Mouse (Mus musculus) MEL-GATA-1-ER (cell line): ENCODE measurements around the gene Bicra.
A peak's percentile ranks its signal among the peaks of the same experiment; 100 is the strongest.

Experiments
- DNase-seq: peaks from one replicate; pipeline ENCODE4 v3.0.0-alpha.2; 2012; ENCODE audit warnings: low read depth; ENCODE audit errors: extremely low read depth

Bicra gene

DNA sequence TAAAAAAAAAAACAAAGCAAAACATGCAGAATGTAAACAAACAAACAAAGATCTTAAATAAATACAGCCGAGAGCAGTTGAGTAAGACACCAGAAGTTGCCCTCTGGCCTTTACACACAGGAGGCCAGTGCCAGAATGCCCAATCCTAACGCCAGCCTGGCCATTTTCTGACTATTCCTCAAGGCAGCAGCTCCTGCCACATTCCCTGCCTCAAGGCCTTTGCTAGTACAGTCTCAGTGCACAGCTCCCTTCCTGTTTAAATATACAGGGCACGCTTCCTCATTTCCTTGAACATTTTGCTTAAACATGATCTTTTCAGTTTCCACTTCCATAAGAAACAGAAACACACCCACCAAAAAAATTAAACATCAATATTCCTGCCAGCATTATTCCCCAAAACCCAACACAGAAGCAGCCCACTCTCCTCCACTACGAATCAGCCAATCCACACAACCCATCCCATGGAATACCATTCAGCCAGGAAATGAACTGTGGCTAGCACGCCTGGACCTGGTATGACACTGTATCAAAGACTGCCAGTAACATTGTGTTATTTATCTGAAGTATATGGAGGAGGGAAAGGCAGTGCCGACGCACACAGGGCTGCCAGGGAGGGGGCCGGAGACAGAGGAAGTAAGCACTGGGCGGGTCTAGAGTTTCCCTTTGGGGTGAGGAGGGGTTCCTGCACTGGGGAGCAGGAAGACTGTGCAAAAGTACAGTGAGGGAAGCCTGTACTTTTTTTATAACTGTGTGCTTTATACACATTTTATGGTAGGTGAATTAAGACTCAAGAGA, 29.5 kb downstream of the Bicra start:
- DNase-seq: peak; percentile 46

DNA sequence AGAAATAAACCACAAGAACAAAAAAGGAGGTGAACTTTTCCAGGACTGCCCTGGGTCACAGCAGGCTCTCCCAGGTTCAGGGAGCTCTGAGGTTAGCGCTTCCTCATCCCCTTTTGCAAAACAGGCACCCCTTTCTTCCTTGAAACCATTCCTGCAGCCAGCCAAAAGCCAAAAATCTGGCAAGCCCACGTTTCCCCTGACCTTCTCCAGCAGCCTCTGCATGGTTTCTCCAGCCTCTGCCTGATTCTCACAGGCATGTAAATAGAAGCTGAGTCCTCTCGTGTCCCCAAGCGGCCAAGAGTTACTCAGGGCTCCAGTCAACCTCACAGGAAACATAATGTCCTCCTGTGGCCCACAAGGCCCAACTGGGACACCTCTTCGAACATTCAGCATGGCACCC, 32.3 kb downstream of the Bicra start:
- DNase-seq: no peak

DNA sequence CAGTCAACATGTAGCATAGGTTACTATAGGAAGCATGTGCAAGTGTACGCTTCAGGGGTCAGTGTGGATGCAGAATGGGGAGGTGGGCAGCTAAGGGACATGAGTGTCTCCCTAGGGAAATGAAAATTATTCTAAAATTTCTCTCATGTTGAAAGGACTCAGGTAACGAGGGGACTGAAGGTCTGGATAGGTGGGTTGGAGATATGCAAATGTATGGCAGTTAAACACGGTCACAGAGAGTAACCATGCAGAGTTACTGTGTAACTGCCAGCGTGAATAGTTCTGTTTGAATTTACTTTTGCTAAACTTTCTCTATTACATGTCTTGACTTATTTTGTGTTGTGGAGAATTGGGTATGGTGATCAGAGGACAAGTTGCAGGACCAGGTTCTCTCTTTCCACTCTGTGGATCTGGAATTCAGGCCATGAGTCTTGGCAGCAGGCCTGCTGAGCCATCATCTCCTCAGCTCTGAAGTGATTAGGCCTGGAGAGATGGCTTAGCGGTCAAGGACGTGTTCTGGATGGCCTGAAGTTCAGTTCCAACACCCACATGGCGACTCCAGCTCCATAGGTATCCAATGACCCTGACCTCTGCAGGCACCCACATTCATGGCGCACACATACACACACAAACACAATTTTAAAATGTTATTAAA, 33.1 kb downstream of the Bicra start:
- no peak for DNase-seq

DNA sequence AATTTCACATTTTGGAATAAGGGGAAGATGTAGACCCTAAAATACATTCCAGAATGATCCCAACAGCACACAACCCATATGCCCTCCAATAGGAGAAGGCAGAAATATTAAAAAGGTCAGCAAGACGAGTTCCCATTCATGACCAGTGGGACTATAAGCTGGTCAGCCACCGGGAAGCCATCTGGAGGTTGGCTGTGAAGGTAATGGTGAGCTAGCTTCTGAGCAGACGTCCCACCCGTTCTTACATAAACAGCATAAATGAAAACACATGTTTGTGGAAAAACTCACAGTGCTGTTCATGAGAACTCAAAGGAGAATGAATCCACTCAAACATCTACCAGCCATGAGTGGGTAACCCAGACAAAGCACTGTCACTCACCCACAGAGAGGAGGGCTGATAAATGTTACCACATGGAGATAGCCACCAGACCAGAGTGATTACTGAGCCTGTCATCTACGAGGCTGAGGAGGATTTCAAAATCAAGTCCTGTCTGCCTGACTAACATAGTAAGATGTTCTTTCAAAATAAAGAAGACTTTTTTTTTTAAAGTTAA, 33.9 kb downstream of the Bicra start:
- no peak for DNase-seq

DNA sequence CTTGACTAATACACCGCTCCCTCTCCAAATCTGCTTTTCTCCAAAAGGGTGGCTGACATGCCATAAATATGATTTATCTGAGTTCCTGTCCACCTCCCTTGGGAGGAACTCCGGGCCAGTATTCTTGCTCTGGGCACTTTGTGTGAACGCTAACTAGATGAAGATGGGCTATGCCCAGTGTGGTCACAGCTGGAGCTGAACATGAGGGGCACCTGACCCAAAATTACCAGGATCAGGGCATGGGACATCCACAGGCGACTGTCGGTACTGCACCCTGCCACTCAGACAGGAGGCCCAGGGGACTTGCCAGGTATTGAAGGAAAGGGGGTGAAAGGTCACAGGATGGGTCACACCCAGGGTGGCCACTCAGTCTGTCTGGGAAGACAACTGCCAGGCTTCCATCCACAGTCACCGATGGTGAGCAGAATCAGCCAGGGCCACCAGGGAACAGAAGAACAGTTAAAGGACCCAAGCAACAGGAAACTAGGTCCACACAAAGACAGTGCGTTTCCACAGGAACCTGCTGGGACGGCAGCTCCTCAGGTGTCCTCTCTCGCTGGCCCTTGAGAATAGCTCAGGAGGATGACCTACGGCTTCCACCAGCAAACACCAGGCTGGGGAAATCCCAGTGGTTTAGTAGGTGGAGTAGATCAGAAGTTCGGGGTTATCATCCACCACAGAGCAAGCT, 35.0 kb downstream of the Bicra start:
- no peak for DNase-seq

DNA sequence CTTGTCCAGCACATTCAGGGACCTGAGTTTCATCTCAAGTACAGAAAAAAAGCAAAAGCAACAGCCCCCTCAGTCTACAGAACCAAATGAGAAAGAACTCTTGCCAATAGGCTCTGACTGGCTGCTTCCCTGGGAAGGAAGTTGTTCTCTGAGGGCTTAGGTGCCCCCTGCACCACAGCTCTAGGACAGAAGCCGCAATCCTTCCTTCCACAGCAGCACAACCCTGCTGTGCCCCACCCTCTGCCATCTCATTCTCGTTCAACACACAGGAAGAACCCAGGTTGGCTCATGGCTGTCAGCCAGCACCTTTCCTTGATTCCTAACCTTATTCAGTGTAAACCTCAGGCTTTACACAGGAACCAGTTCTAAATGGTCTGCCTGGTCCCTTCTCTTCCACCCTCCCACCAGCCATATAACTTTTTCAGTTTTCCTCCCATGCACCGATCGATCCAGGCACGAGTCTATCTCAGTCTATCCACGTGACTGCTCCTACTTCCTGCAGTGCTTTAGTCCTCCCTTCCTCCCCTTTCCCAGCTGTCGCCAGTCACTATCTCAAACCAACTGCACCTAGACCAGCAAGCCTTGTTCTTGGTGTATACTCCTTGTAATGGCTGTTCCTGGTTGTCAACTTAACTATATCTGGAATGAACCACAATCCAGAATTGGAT, 36.2 kb downstream of the Bicra start:
- no peak for DNase-seq

DNA sequence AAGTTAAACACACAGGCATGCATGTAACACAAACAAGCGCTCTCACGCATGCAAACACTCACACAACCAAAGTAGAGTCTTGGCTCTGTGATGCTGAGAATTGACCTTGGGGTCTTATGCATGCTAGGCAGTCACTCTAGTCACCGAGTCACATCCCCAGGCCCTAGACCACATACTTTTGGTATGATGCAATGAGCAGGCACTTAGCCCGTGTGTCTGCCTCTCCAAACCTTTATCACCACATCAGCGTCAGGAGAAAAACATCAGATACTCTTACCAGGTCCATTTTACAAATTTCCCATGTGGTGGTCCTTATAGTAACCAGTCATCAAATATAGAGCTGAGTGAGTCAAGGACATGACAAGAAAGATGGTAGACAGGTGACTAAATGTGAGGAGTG, 37.1 kb downstream of the Bicra start:
- DNase-seq: no peak

DNA sequence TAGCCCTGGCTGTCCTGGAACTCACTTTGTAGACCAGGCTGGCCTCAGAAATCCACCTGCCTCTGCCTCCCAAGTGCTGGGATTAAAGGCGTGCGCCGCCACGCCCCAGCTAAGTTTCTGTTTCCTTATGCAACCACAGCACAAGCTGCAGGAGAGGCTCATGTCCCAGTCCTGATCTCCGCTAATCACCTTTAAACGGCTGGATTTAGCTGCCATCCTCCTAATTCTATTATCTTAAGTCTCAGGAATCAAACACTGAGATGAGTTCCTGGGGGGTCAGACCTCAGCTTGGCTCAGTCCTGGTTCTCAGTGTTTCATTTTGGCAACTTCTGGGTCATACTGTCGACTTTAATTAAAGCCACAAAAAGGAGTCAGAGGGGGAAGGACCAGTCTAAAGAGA, 38.1 kb downstream of the Bicra start:
- no peak for DNase-seq

DNA sequence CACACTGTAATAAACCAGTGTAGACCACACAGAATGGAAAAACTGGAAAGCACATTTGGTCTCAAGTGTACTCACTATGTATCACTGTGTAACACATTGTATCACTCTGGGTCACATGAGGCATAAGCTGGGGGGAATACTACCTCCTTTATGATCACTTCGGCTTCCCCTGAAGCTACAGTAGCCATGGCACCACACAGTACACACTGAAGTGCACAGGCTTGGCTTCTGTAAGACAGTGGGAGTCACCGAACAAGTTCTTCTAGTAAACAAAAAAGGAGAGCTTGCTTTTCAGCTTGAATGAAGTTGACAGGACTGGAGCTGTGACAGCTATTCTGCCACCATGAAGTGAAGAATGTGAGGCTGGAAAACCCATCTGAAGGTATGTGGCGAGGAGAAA, 42.7 kb downstream of the Bicra start:
- no peak for DNase-seq

DNA sequence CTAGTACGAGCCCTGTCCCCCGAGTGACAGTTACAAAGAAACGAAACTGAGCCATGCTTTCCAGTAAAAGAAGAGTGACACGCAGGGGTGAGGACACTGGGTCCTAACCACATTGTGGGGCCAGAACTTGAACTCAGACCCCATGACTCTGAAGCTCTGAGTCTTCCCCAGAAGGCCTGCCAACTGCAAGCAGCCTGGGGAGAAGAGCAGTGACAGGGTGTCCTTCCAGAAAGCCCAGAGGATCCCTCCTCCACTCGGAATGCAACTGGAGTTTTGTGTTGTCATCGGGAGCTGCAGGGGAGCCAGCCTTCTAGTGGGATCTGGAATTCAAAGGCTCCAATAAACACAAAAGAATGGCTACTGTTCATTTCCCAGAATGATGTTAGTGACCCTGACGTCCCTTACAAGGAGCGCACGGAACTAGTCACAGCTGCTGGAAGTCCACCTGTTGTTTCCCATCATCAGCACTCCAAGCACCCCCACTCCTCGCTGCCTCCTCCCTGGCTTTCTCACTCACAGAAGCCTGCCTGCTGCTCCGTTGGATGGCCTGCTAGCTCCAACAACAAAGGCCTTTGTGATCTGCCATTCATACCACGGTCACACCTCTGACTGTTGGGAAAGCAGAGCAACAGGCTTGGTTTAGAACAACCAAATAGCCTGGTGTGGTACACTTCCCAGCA, 43.4 kb downstream of the Bicra start:
- no peak for DNase-seq

DNA sequence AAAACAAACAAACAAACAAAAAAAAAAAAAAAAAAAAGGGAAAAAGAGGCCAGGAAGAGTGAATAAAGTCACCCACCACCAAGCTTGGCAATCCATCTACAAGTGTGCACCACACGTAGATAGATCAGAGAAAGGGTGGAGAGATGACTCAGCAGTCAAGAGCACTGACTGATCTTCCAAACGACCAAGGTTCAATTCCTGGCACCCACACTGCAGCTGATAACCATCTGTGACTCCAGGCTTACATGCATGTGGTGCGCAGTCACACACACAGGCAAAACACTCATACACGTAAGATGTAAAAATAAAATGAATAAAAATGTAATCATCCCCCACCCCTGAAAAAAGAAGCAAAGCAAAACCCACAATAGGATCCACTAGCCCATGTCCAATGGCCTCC, 44.7 kb downstream of the Bicra start:
- DNase-seq: no peak

DNA sequence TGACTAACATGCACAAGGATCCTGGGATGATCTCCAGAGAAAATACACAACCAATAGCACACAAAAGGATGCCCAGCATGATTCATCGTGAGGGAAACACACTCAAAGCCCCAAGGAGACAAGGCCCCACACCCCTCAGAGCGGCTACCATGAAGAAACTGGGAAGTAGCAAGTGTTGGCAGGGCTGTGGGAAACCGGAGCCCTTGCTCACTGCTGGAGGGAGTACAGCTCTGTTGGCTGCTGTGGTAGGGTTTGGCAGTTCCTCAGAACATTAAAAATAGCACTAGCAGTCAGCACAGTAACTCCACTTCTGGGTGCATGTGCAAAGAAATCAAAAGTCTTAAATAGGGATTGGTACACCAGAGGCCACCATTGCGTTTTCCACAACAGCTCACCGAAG, 45.5 kb downstream of the Bicra start:
- no peak for DNase-seq

DNA sequence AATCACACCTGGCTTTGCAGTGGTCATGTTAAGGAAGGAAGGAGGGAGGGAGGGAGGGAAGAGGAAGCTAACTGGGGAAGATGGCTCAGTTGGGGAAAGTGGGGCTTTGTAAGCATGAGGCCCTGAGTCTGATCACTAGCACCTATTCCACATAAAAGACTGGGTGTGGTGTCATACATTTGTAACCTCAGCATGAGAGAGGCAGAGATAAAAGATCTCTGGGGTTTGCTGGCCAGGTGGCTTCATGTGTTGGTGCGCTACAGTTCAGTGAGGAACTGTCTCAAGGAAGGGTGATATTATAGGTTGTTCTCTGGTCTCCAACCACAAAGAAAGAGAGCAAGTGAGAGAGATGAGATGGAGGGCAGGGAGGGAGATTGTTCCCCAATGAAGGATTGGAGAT, 46.0 kb downstream of the Bicra start:
- no peak for DNase-seq

DNA sequence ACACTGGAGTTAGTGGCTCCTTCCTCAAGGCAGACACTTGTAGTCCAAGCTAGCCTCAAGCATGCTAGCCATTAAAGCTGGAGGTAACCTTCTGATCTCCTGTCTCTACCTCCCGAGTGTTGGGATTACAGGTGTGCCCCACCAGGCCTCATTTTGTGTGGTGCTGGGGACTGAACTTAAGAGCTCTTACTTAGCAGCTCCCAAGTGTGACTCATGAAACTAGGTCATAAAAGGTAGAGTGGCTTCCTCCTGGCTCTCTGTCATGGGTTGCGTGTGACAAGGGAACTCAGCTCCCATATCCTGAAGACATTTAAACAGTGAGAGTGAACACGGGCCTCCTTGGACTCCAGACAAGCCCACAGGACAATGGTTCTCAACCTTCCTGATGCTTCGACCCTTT, 53.9 kb downstream of the Bicra start:
- DNase-seq: no peak

DNA sequence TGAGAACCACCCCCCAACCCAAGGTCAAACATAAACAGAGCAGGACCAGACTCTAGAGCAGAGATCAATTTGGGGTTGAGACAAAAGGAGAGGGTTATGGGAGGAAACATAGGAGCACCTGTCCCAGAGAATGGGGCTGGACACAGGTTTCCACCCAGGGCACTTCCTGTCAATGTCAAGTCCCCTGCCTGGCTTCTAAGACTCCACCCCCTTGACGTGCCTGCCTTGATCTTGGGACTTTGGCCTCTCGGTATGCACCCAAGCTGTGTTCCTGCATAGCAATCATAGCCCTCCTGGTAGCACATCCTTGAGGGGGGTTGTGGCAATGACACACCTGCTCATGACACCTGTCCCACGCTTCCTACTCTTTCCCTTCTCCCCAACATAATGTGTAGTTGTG, 54.6 kb downstream of the Bicra start:
- no peak for DNase-seq

DNA sequence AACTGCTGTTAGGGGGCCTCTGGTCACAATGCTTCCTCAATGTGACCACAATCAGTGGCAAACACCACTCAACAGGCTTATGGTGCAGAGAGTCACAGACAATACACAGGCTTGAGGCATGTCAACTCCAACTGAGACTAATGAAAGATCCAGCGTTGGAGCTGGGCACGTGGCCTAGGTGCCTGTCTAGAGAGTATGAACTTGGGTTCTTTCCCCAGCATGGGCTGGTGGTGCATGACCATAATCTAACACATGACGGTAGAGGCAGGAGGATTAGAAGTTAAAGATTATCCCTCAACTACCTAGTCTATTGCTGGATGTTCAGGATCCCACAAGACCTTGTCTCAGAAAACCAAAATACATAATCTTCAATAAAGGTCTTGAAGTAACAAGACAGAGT, 56.0 kb downstream of the Bicra start:
- no peak for DNase-seq

DNA sequence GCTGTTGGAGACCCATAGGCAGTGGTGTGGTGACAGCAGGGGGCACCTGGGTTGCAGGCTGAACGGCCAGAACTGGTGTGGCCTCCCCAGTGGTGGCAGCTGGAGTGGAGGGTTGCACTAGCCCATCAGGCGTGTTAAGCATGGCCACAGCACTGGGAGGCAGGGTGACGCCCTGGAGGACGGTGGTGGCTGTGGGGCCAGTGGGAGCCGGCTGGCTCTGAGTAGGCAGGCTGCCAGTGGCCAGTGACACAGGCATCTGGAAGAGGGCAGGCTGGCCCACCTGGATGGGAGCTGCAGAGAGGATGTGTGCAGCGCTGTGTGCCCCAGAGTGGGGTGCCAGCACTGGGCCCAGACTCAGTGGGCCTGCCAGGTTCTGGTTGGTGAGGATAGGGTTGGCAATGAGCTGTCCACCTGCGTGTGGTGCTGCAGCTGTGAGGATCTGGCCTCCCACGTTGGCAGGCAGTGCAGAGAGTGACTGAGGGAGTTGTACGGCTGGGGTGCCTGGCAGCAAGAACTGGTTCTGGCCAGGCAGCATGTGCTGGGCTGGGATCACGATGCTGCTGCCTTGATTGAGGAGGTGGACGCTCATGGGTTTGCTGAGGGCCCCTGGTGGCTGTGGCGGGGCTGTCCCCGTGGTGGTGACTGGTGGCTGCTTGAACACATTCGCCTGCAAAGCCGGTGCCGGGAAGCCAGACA, 59.9 kb downstream of the Bicra start:
- DNase-seq: no peak

DNA sequence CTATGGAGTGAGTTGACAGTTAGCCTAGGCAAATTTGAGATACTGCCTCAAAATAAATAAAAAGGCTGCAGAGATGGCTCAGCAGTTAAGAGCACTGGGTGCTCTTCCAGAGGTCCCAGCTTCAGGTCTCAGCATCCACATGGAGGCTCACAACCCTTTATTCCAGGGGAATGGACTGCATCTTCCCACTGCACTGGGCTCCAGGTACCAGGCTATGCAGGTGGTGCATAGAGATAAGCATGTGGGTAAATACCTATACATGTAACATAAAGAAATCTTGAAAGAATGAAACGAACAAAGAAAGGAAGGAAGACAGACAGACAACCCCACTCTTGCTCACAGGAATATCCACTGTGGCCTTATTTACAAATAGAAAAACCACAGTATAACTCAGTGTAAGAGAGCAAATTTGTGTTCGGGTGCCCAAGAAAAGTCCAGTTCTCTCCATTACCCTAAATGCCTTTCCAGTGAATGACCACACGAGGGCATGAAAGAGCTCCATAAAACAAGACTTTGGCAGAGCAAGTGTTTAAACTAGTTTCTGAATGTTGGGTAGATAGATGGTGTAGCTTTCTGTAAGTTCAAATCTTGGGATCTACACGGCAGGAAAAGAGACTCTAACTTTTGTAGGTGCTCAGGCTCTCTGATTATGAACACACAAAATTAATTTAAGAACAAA, 64.9 kb downstream of the Bicra start:
- DNase-seq: peak; percentile 39

DNA sequence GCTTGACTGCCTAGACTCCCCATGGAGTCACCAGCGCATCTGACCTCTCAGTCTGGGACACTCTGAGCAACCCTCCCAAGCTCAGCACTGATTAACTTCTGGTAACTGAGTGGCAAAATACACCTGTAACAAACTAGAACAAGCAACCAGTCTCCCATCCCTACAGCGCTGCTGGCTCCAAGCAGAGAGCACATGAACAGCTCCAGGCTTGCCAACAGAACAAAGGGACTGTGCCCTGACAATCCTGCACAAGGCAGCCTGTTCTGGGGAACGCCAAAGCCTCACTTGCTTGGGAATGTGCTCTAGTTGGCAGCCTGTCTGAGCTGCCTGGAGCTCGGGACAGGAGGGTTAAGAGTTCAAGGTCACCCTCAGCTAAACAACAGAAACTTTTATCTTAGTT, 66.2 kb downstream of the Bicra start:
- DNase-seq: no peak

DNA sequence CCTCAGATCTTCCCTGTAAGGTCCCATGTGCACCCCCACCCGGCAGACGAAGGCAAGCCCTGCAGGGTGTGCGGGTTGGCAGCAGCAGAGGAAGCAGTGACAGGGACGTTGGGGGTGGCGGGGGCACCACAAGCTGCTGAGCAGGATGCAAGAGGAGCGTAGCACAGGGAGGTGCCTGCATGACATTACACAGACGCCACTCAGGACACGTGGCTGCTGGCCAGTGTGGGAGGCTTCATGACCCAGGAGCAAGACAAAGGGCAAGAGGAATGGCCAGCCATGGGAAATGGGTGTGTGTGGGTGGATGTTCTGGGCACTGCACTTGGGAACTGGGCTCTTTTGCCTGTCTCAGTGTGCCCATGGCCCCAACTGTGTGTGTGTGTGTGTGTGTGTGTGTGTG, 67.5 kb downstream of the Bicra start:
- no peak for DNase-seq
